Mouse (Mus musculus) midbrain, embryonic 10.5 days (tissue): ENCODE results near the gene Ncoa5. TPM values are rescaled to one million over a fixed set of nuclear protein-coding genes. Genes with fewer than 3 reads are reported as not detected.

ENCODE experiments used
- DNase-seq: peaks from one replicate; pipeline ENCODE4 v3.0.0-alpha.2; 2017; ENCODE audit warnings: low spot score
- H3K27ac ChIP-seq: fragments of 300-500 bp; sonication (generic); replicated peaks from 2 replicates; pipeline ENCODE4 v1.5.1; 2016; ENCODE audit warnings: mild to moderate bottlenecking
- H3K27me3 ChIP-seq: fragments of 300-500 bp; sonication (generic); 2 replicates; pipeline ENCODE4 v1.6.1; 2016; ENCODE audit warnings: low read depth, mild to moderate bottlenecking; ENCODE audit not compliant: poor library complexity, severe bottlenecking
- H3K36me3 ChIP-seq: fragments of 300-500 bp; sonication (generic); 2 replicates; pipeline ENCODE4 v1.6.1; 2016; ENCODE audit warnings: mild to moderate bottlenecking, moderate library complexity
- H3K4me1 ChIP-seq: fragments of 300-500 bp; sonication (generic); 2 replicates; pipeline ENCODE4 v1.6.1; 2016
- H3K4me3 ChIP-seq: fragments of 300-500 bp; sonication (generic); 2 replicates; pipeline ENCODE4 v1.5.1; 2016; ENCODE audit warnings: mild to moderate bottlenecking, moderate library complexity
- H3K9me3 ChIP-seq: fragments of 300-500 bp; sonication (generic); replicated peaks from 2 replicates; pipeline ENCODE4 v1.6.1; 2016; ENCODE audit warnings: mild to moderate bottlenecking
- WGBS: fragments of 180-500 bp; shearing (Covaris S2); methylation state at CpG from one replicate; pipeline ENCODE4 v1.1.7; 2016; 5-methylcytosine and 5-hydroxymethylcytosine counted together
- polyA plus RNA-seq: library from polyadenylated mRNA; unstranded; fragments of >200 nt; fragmentation: Nextera tagmentation; extraction: Ambion mirVana; gene quantifications from 2 replicates; pipeline ENCODE4 v1.2.1, GENCODE M21; 2016

Ncoa5 gene
- polyA plus RNA-seq, 1 experiment from 2014 or later, result 95.1 TPM

DNA sequence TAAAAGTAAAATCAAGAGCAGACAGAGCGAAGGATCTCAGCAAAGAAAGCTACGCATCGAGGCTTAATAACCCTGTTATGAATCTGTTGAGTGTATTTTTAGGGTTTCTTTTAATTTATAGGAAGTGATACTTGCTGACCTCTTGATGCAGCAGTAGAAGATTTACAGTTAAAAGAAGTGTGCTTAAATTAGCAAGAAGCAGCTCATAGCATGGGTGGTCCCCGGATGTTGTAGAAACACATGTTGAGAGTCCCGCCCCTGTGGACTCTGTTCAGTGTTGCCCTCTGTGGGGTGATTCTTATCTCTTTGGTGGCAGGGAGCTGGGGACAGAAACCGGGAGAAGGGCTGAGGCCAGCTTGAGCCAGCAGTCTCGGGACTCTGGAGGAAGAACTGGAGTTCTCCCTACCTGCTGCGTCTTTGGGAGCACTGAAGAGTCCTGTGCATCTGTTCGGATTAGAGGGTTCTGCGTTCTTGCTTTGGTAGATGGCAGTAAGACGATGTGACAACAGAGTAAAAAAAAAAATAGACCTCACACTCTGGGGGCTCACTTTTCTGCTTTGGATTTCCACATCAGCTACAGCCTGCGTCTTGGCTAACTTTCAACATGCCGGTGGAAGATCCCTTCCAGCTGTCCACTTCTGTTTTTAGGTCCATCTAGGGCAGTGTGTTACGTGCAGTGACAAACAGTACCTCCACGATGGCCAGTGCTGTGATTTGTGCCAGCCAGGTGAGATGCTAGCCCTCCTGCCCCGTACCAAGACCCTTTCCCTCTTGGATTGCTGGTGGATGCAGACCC, 27.2 kb upstream of the Ncoa5 start:
- no peaks in the 10 kb centered on the region for H3K9me3 ChIP-seq
- no peaks in the 10 kb centered on the region for H3K36me3 ChIP-seq
- peaks cover 14% of the 10 kb centered on the region for H3K4me1 ChIP-seq
- H3K27me3 ChIP-seq, result peaks cover 12% of the 10 kb centered on the region
- 87% methylated on average over 16 of the region's 16 CpGs for WGBS
- no peak overlapping the region for H3K27ac ChIP-seq
- H3K4me3 ChIP-seq, result no peak overlapping the region
- no peak for DNase-seq

DNA sequence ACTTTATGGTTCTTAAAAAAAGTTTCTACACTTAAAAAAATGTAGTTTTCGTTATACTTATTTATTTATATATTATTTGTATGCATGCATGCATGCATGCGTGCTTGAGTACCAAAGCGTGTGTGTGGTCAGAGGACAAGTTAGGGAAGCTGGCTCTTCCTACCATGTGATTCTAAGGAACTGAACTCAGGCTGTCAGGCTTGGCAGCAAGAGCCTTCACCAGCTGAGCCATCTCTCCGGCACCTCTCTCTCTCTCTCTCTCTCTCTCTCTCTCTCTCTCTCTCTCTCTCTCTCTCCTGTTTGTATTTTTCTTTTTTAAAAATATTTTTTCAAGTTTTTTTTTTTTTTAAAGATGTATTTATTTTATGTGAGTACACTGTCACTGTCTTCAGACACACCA, 25.3 kb upstream of the Ncoa5 start:
- Histone ChIP-seq H3K4me1 (peaks cover 31% of the 10 kb centered on the region), H3K27me3 (peaks cover 22% of the 10 kb centered on the region), H3K9me3 (no peaks in the 10 kb centered on the region), H3K4me3 (no peak overlapping the region), H3K36me3 (no peaks in the 10 kb centered on the region), H3K27ac (no peak overlapping the region)
- DNase-seq, result no peak
- WGBS, result 91% methylated on average over 4 of the region's 4 CpGs

DNA sequence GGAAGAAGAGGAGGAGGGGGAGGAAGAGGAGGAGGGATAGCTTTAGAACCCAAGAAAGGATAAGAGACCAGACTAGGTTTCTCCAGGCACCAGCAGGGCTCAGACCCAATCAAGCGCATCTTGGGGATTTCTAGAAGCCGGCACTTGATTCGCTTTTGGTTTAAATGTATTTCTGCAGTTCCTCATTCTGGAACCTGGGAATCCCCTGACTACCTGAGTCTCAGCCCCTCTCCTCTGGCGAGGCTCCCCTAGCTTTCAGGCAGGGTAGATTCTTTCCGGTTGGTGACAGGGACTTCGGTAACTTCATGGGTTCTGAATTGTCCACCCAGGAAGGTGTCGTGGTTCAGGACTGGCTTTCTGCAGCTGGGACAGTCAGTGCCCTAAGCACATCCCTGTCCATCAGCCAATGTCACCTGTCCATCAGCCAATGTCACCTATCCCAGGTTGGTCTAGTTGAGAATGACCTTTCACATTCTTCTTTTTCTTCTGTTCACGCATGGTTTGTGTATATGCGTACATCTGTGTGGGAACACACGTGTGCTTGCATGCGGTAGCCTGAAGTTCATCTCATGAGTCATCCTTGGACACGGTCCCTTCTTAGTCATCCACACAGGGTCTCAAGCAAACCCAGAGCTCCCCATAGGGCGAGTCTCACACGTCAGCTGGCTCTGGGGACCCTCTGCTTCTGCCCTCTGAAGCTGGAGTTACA, 21.9 kb upstream of the Ncoa5 start:
- Histone ChIP-seq H3K27me3 (peaks cover 30% of the 10 kb centered on the region), H3K4me1 (peaks cover 37% of the 10 kb centered on the region), H3K27ac (no peak overlapping the region), H3K4me3 (peak overlapping the region; percentile 51; the same call in 1 of the 2 replicates), H3K9me3 (no peaks in the 10 kb centered on the region), H3K36me3 (no peaks in the 10 kb centered on the region)
- 80% methylated on average over 14 of the region's 14 CpGs for WGBS
- DNase-seq, result no peak

DNA sequence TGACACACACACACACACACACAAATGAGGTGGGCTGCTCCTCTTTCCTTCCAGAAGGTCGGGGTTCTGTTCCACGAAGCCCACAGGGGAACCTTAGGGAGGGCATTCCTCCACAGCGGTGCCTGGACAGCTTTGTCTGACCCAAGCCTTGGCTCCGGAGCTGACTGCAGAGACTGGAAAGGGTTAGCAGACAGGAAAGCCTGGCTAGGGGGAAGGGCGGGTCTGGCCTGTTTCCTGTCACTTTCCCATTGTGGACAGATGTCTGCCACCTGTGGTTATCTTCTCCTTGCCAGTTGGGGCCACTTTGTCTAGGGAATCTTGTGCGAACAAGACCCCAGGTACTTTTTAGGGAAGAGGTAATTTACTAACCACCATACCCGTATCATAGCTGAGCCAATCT, 21.2 kb upstream of the Ncoa5 start:
- peak overlapping the region; percentile 76; the same call in 1 of the 2 replicates for H3K27ac ChIP-seq
- WGBS, result 7% methylated on average over 7 of the region's 7 CpGs
- H3K4me3 ChIP-seq, result peak overlapping the region; percentile 51
- H3K27me3 ChIP-seq, result peaks cover 35% of the 10 kb centered on the region
- no peaks in the 10 kb centered on the region for H3K36me3 ChIP-seq
- DNase-seq, result no peak
- no peaks in the 10 kb centered on the region for H3K9me3 ChIP-seq
- peaks cover 43% of the 10 kb centered on the region for H3K4me1 ChIP-seq

DNA sequence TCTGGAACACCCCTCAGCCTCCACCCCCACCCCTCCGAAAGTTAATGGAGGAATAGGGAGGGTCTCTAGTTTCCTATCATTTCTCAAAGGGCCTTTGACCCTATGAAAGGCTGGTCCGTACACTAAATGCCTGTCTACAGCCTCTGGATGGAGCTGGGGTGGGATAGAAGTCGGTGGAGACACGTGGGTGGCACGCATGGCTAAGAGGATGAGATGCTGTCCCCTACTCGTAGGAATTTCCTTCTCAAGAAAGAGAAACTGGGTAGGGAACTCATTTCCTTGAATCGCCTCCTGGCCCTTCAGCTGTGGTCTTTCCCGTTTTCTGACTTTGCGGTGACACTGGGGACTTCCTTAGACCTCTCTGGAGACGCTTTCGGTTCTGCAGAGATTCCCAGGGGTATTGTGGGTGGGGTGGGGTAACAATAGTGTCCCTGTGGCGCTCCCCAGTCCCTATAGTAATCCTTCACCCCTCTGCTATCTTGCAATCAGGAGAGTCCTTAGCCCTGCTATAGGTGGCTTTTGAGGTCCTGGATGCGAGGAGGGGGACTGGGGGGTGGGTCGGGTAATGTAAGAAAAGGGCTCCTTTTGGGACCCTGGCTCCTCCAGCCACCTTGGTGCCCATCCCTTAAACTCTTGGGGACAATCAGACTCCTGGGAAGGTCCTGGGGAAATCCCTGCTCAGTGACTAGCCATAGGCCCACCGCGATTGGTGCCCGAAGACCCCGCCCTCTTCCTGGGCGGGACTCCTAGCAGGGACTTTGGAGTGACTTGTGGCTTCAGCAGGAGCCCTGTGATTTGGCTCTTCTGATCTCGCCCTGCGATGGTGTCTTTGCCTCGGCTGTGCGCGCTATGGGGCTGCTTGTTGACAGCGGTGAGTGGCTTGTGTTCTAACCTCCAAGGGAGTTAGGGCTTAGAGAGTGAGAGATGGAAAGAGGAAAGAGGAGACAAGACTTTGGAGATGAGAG, 20.5 kb upstream of the Ncoa5 start, which contains the start of gene Cd40:
Gene Cd40 (plus strand): TSS at position 740 of the 965 bp plus-strand sequence.
- H3K27me3 ChIP-seq, result peaks cover 36% of the 10 kb centered on the region
- H3K36me3 ChIP-seq, result no peaks in the 10 kb centered on the region
- no peaks in the 10 kb centered on the region for H3K9me3 ChIP-seq
- H3K27ac ChIP-seq, result peak within 1 kb of the TSS; percentile 76
- peak; percentile 81 for DNase-seq
- WGBS, result 12% methylated on average over 25 of the region's 25 CpGs
- peaks cover 45% of the 10 kb centered on the region for H3K4me1 ChIP-seq
- peak within 1 kb of the TSS; percentile 51 for H3K4me3 ChIP-seq

DNA sequence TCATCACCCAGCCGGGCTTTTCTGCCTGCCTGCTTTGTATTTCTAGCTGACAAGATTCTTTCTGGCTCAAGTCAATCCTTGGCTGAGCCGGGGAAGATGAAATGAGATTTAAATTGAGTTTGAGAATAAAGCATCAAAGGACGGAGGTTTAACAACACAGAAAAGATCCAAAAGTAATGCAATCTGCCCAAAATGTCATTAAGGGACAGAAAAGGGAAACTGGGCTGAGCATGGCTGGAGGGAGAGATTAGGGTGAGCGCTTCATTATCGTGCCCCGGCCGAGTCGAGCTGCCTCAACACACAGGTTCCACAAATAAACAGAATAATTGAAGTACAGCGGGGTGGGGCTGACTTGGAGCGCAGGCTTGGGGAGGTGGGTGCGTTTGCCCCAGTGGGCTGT, 16.9 kb upstream of the Ncoa5 start:
- no peaks in the 10 kb centered on the region for H3K9me3 ChIP-seq
- H3K27me3 ChIP-seq, result peaks cover 22% of the 10 kb centered on the region
- DNase-seq, result no peak

DNA sequence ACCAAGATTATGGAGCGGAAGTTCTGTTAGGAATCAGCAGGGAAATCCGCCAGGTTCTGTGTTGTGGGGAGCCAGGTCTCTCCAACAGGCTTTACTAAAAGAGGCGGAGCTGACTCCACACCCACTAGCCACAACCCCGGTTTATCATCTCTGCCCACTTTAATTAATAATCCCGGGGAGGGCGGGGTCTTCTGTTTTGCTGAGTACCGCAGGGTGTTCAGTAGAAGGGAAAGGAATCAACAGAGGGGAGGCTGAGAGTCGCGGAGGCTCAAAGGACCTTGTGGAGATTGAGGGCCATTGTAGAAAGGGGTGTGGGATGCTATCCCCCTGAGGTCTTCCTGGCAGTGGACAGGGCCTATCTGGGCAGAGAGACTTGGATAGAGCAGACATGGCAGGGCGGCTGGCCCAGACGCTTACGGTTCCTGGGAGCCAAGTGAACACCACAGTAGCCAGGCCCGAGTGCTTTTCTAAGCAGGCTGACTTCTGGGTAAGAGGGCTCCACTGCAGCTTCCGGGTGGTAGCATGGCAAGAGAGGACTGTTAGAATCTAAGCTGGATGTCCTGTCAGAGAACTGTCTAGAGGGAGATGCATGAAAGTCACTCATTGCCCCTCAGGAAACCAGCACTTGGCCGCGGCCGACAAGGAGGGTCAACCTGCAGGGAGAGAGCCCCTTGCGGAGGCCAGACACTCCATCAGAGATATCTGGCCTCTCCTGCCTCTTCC, 16.3 kb upstream of the Ncoa5 start:
- no peaks in the 10 kb centered on the region for H3K9me3 ChIP-seq
- no peaks in the 10 kb centered on the region for H3K36me3 ChIP-seq
- peaks cover 16% of the 10 kb centered on the region for H3K27me3 ChIP-seq
- no peak overlapping the region for H3K4me3 ChIP-seq
- 74% methylated on average over 18 of the region's 18 CpGs for WGBS
- DNase-seq, result no peak
- H3K27ac ChIP-seq, result peak overlapping the region; percentile 61
- peaks cover 38% of the 10 kb centered on the region for H3K4me1 ChIP-seq

More for the DNA sequence above, 16.9 kb upstream of the Ncoa5 start:
- H3K4me3 ChIP-seq, result no peak overlapping the region
- H3K27ac ChIP-seq, result peak overlapping the region; percentile 61
- H3K36me3 ChIP-seq, result no peaks in the 10 kb centered on the region
- WGBS, result 26% methylated on average over 11 of the region's 11 CpGs
- H3K4me1 ChIP-seq, result peaks cover 44% of the 10 kb centered on the region

DNA sequence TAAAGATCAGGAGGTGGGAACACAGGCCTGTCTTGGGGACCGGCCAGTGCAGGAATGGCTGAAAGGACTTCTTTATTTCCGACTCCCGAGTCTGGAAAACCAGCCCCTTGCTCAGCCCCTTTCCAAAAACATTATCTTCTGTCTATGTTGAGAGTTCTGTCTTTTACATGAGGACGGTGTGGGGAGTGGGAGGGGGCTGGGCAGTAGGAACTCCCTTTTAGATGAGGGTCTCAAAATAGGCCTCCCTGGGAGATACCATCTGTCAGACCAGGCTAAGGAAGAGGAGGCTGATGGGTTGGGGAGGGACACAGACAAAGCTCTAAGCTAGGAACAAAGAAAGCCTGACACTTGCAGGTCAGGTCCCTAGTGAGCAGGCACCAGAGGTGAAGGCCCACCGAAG, 14.4 kb upstream of the Ncoa5 start:
- WGBS, result 66% methylated on average over 5 of the region's 5 CpGs
- Histone ChIP-seq H3K9me3 (no peaks in the 10 kb centered on the region), H3K27me3 (peaks cover 8% of the 10 kb centered on the region; the same call in 1 of the 2 replicates), H3K4me3 (no peak overlapping the region), H3K36me3 (no peaks in the 10 kb centered on the region), H3K27ac (peak overlapping the region; percentile 29; the same call in 1 of the 2 replicates), H3K4me1 (peaks cover 33% of the 10 kb centered on the region)
- DNase-seq, result no peak

DNA sequence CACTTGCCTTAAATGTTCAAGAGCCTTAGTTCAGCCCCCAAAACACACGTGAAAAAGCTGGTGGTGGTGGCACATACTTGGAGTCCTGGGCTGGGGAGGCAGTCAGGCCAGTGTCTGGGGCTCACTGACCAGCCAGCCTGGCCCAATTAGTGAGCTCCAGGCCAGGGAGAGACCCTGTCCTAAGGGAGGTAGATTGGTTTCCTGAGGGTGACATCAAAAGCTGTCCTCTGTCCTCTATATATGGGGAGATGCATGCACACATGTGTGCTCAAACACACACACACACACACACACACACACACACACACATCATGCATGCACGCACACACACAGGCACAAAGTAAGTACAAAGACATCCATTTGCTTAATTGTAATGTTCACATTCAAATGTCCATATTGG, 9.1 kb upstream of the Ncoa5 start:
- Histone ChIP-seq H3K9me3 (no peaks in the 10 kb centered on the region), H3K4me3 (peak overlapping the region; percentile 39; the same call in 1 of the 2 replicates), H3K27ac (peak overlapping the region; percentile 65), H3K27me3 (peaks cover 29% of the 10 kb centered on the region), H3K36me3 (no peaks in the 10 kb centered on the region), H3K4me1 (peaks cover 22% of the 10 kb centered on the region)
- WGBS, result 62% methylated on average over 2 of the region's 2 CpGs
- DNase-seq, result no peak

DNA sequence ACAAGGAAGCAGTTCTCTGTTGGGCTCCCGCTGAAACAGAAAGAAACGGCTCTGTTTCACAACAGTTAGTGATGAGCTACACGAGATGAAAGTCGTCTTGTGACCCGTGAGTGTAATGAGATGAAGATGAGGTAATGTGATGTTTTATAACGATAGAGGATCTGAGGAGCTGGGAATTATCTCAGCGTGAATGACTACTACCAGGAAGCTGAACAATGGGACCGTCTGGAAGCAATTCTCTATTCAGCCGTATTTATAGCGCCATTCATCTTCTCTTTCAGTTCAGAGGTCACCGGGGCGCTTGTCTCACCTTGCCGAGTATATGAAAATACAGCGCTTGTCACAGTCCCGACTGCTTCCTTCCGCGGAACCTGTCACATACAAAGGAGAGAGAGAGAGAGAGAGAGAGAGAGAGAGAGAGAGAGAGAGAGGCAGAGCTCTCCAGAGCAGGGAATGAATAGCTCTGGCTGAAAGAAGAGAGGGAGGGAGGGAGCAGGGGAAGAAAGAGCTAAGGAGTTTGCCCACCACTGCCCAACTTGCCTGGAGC, 8.5 kb upstream of the Ncoa5 start:
- peaks cover 29% of the 10 kb centered on the region for H3K27me3 ChIP-seq
- DNase-seq, result peak; percentile 35
- H3K4me3 ChIP-seq, result peak overlapping the region; percentile 39
- H3K27ac ChIP-seq, result peak overlapping the region; percentile 65
- H3K36me3 ChIP-seq, result no peaks in the 10 kb centered on the region
- peaks cover 22% of the 10 kb centered on the region for H3K4me1 ChIP-seq
- H3K9me3 ChIP-seq, result no peaks in the 10 kb centered on the region
- 13% methylated on average over 17 of the region's 17 CpGs for WGBS

DNA sequence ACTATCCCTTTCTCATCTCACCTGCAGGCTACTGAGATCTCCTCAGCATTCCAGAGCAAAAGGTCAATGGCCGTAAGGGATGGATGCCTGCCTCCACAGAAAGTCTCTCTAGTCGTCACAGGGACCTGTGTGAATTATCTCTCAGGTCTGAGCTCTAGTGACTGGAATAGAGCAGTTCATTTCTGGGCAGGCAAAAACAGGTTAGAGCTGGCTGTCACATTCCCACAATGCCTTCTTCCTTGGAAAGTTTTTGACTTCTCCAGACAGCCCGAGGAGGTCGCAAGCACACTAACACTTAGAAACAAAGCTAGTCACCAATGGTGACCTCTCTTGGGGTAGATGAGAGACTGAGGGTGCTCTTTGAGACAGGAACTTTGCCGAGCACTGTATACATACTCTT, 7.5 kb upstream of the Ncoa5 start:
- no peaks in the 10 kb centered on the region for H3K36me3 ChIP-seq
- DNase-seq, result no peak
- H3K27me3 ChIP-seq, result peaks cover 29% of the 10 kb centered on the region
- H3K4me3 ChIP-seq, result no peak overlapping the region
- no peak overlapping the region for H3K27ac ChIP-seq
- WGBS, result 79% methylated on average over 5 of the region's 5 CpGs
- H3K9me3 ChIP-seq, result no peaks in the 10 kb centered on the region
- H3K4me1 ChIP-seq, result peaks cover 22% of the 10 kb centered on the region
